Mouse (Mus musculus) hindbrain, embryonic 13.5 days (tissue): ENCODE data around the gene Fv1. TPM values are rescaled to one million over a fixed set of nuclear protein-coding genes. Genes with fewer than 3 reads are reported as not detected.
A peak's percentile ranks its signal among the peaks of the same experiment; 100 is the strongest.
"Not testable (repeated sequence)": the region's sequence is repeated elsewhere in the genome, so short reads cannot be mapped to it uniquely, and the experiment has no call there.

ENCODE experiments used
- ATAC-seq: fragments of 200-750 bp; cut with Nextera tagmentation; 2 replicates; pipeline ENCODE4 v1.8.0; 2017; ENCODE audit warnings: moderate TSS enrichment; ENCODE audit not compliant: low FRiP score
- H3K27ac ChIP-seq: fragments of 300-500 bp; sonication (generic); 2 replicates; pipeline ENCODE4 v1.5.1; 2015; ENCODE audit warnings: inconsistent platforms, mild to moderate bottlenecking, moderate library complexity
- H3K27me3 ChIP-seq: fragments of 300-500 bp; sonication (generic); 2 replicates; pipeline ENCODE4 v1.6.1; 2015; ENCODE audit warnings: mild to moderate bottlenecking, inconsistent platforms
- H3K36me3 ChIP-seq: fragments of 300-500 bp; sonication (generic); 2 replicates; pipeline ENCODE4 v1.6.1; 2015; ENCODE audit warnings: mild to moderate bottlenecking, inconsistent platforms
- H3K4me1 ChIP-seq: fragments of 300-500 bp; sonication (generic); replicated peaks from 2 replicates; pipeline ENCODE4 v1.6.1; 2015; ENCODE audit warnings: inconsistent platforms
- H3K4me2 ChIP-seq: fragments of 300-500 bp; sonication (generic); 2 replicates; pipeline ENCODE4 v1.6.1; 2015; ENCODE audit warnings: inconsistent platforms, mild to moderate bottlenecking, moderate library complexity
- H3K4me3 ChIP-seq: fragments of 300-500 bp; sonication (generic); 2 replicates; pipeline ENCODE4 v1.5.1; 2015; ENCODE audit warnings: mild to moderate bottlenecking, inconsistent platforms
- H3K9ac ChIP-seq: fragments of 300-500 bp; sonication (generic); 2 replicates; pipeline ENCODE4 v1.6.1; 2015; ENCODE audit warnings: mild to moderate bottlenecking, inconsistent platforms
- H3K9me3 ChIP-seq: fragments of 300-500 bp; sonication (generic); 2 replicates; pipeline ENCODE4 v1.6.1; 2016; ENCODE audit warnings: inconsistent platforms
- WGBS: fragments of 180-500 bp; shearing (Covaris S2); methylation state at CpG from one replicate; pipeline ENCODE4 v1.1.7; 2015; 5-methylcytosine and 5-hydroxymethylcytosine counted together
- polyA plus RNA-seq: library from polyadenylated mRNA; unstranded; fragments of >200 nt; fragmentation: Nextera tagmentation; extraction: Ambion mirVana; gene quantifications from 2 replicates; pipeline ENCODE4 v1.2.1, GENCODE M21; 2015

The Fv1 gene
- polyA plus RNA-seq, 1 experiment from 2014 or later, result 10.9 TPM

- WGBS, result 60% methylated on average over 3 of the region's 3 CpGs
- peaks cover 26% of the 10 kb centered on the region for H3K4me1 ChIP-seq
- H3K4me3 ChIP-seq, H3K4me2 ChIP-seq, H3K9me3 ChIP-seq, H3K27ac ChIP-seq, H3K9ac ChIP-seq, ATAC-seq, H3K27me3 ChIP-seq: not testable (repeated sequence)
- peaks cover 41% of the 10 kb centered on the region for H3K36me3 ChIP-seq
Measured at GRCm38 (mm10) chr4:147866793-147867192, 2.0 kb upstream of the Fv1 start.

GRCm38 (mm10) chr4:147867563-147868449, 973 bp upstream of the Fv1 start:
- Histone ChIP-seq H3K9me3 (no peaks in the 10 kb centered on the region), H3K27me3 (no peaks in the 10 kb centered on the region), H3K9ac (peak overlapping the region; percentile 80), H3K4me3 (peak overlapping the region; percentile 79), H3K36me3 (peaks cover 41% of the 10 kb centered on the region), H3K27ac (peak overlapping the region; percentile 83), H3K4me2 (peak overlapping the region; percentile 67), H3K4me1 (peaks cover 26% of the 10 kb centered on the region)
- ATAC-seq, result peak; percentile 3; the same call in 1 of the 2 replicates
- WGBS, result 4% methylated on average over 22 of the region's 22 CpGs

GRCm38 (mm10) chr4:147869238-147869637, 459 bp downstream of the Fv1 start:
- 13% methylated on average over 5 of the region's 5 CpGs for WGBS
- H3K27ac ChIP-seq, result no peak overlapping the region; the same call in 1 of the 2 replicates
- H3K9me3 ChIP-seq, result no peaks in the 10 kb centered on the region
- peak overlapping the region; percentile 71 for H3K4me2 ChIP-seq
- no peak for ATAC-seq
- H3K4me3 ChIP-seq, result peak overlapping the region; percentile 79
- H3K4me1 ChIP-seq, result peaks cover 26% of the 10 kb centered on the region
- H3K27me3 ChIP-seq, result no peaks in the 10 kb centered on the region
- peak overlapping the region; percentile 69 for H3K9ac ChIP-seq
- H3K36me3 ChIP-seq, result peaks cover 44% of the 10 kb centered on the region

GRCm38 (mm10) chr4:147875852-147876575, 7.2 kb downstream of the Fv1 start:
- ATAC-seq, result no peak
- no peaks in the 10 kb centered on the region for H3K9me3 ChIP-seq
- H3K4me1 ChIP-seq, result no peaks in the 10 kb centered on the region
- H3K36me3 ChIP-seq, result peaks cover 92% of the 10 kb centered on the region
- no peaks in the 10 kb centered on the region for H3K27me3 ChIP-seq
- H3K4me2 ChIP-seq, result no peak overlapping the region
- 92% methylated on average over 4 of the region's 4 CpGs for WGBS
- no peak overlapping the region for H3K9ac ChIP-seq
- no peak overlapping the region for H3K4me3 ChIP-seq
- H3K27ac ChIP-seq, result no peak overlapping the region

GRCm38 (mm10) chr4:147878537-147878936, 9.8 kb downstream of the Fv1 start:
- Histone ChIP-seq H3K36me3 (peaks cover 94% of the 10 kb centered on the region), H3K9ac (no peak overlapping the region), H3K4me1 (no peaks in the 10 kb centered on the region), H3K27me3 (no peaks in the 10 kb centered on the region), H3K27ac (no peak overlapping the region), H3K4me2 (no peak overlapping the region), H3K9me3 (no peaks in the 10 kb centered on the region), H3K4me3 (no peak overlapping the region)
- 98% methylated on average over 9 of the region's 9 CpGs for WGBS
- no peak for ATAC-seq

GRCm38 (mm10) chr4:147879456-147879855, 10.7 kb downstream of the Fv1 start:
- ATAC-seq, result no peak
- H3K9me3 ChIP-seq, result no peaks in the 10 kb centered on the region
- no peak overlapping the region for H3K4me3 ChIP-seq
- no peaks in the 10 kb centered on the region for H3K27me3 ChIP-seq
- no peak overlapping the region for H3K4me2 ChIP-seq
- H3K9ac ChIP-seq, result no peak overlapping the region
- H3K36me3 ChIP-seq, result peaks cover 94% of the 10 kb centered on the region
- H3K4me1 ChIP-seq, result no peaks in the 10 kb centered on the region
- no peak overlapping the region for H3K27ac ChIP-seq
- 81% methylated on average over 2 of the region's 2 CpGs for WGBS

- no peak overlapping the region for H3K9ac ChIP-seq
- 61% methylated on average over 5 of the region's 5 CpGs for WGBS
- no peaks in the 10 kb centered on the region for H3K9me3 ChIP-seq
- no peak overlapping the region for H3K4me2 ChIP-seq
- no peaks in the 10 kb centered on the region for H3K4me1 ChIP-seq
- no peak for ATAC-seq
- no peaks in the 10 kb centered on the region for H3K27me3 ChIP-seq
- H3K4me3 ChIP-seq, result no peak overlapping the region
- H3K27ac ChIP-seq, result no peak overlapping the region
- H3K36me3 ChIP-seq, result peaks cover 93% of the 10 kb centered on the region
Measured at GRCm38 (mm10) chr4:147879865-147880264, 11.1 kb downstream of the Fv1 start.

- Histone ChIP-seq H3K36me3 (peaks cover 93% of the 10 kb centered on the region), H3K4me1 (no peaks in the 10 kb centered on the region), H3K27me3 (no peaks in the 10 kb centered on the region), H3K27ac (no peak overlapping the region), H3K4me2 (no peak overlapping the region), H3K4me3 (no peak overlapping the region), H3K9ac (no peak overlapping the region), H3K9me3 (no peaks in the 10 kb centered on the region)
- 95% methylated on average over 7 of the region's 7 CpGs for WGBS
- no peak for ATAC-seq
Measured at GRCm38 (mm10) chr4:147881792-147882191, 13.0 kb downstream of the Fv1 start.

GRCm38 (mm10) chr4:147883041-147883440, 14.3 kb downstream of the Fv1 start:
- H3K27ac ChIP-seq, result no peak overlapping the region
- no peak overlapping the region for H3K4me2 ChIP-seq
- H3K9ac ChIP-seq, result no peak overlapping the region
- no peaks in the 10 kb centered on the region for H3K27me3 ChIP-seq
- no peaks in the 10 kb centered on the region for H3K9me3 ChIP-seq
- H3K36me3 ChIP-seq, result peaks cover 96% of the 10 kb centered on the region
- no peaks in the 10 kb centered on the region for H3K4me1 ChIP-seq
- ATAC-seq, result no peak
- no peak overlapping the region for H3K4me3 ChIP-seq
- WGBS, result 84% methylated on average over 6 of the region's 6 CpGs

- Histone ChIP-seq H3K27ac (no peak overlapping the region), H3K4me2 (no peak overlapping the region), H3K4me3 (no peak overlapping the region), H3K4me1 (no peaks in the 10 kb centered on the region), H3K9ac (no peak overlapping the region), H3K36me3 (peaks cover 97% of the 10 kb centered on the region), H3K27me3 (no peaks in the 10 kb centered on the region), H3K9me3 (no peaks in the 10 kb centered on the region)
- no peak for ATAC-seq
- WGBS, result 91% methylated on average over 3 of the region's 3 CpGs
Measured at GRCm38 (mm10) chr4:147884138-147884537, 15.4 kb downstream of the Fv1 start.

- Histone ChIP-seq H3K4me3 (no peak overlapping the region), H3K4me1 (no peaks in the 10 kb centered on the region), H3K27ac (no peak overlapping the region), H3K9ac (no peak overlapping the region), H3K36me3 (peaks cover 94% of the 10 kb centered on the region), H3K9me3 (no peaks in the 10 kb centered on the region), H3K4me2 (no peak overlapping the region), H3K27me3 (no peaks in the 10 kb centered on the region)
- no peak for ATAC-seq
- 95% methylated on average over 12 of the region's 12 CpGs for WGBS
Measured at GRCm38 (mm10) chr4:147886158-147886557, 17.4 kb downstream of the Fv1 start.

GRCm38 (mm10) chr4:147887277-147887676, 18.5 kb downstream of the Fv1 start:
- no peak overlapping the region for H3K4me3 ChIP-seq
- no peak overlapping the region for H3K4me2 ChIP-seq
- WGBS, result 94% methylated on average over 7 of the region's 7 CpGs
- no peak overlapping the region for H3K9ac ChIP-seq
- peaks cover 94% of the 10 kb centered on the region for H3K36me3 ChIP-seq
- no peak overlapping the region for H3K27ac ChIP-seq
- ATAC-seq, result no peak
- H3K4me1 ChIP-seq, result no peaks in the 10 kb centered on the region
- H3K27me3 ChIP-seq, result no peaks in the 10 kb centered on the region
- H3K9me3 ChIP-seq, result no peaks in the 10 kb centered on the region
